Mouse (Mus musculus): ENCODE results near the gene Dcbld2.
"Not testable (repeated sequence)": the region's sequence is repeated elsewhere in the genome, so short reads cannot be mapped to it uniquely, and the experiment has no call there.

Dcbld2 gene

DNA sequence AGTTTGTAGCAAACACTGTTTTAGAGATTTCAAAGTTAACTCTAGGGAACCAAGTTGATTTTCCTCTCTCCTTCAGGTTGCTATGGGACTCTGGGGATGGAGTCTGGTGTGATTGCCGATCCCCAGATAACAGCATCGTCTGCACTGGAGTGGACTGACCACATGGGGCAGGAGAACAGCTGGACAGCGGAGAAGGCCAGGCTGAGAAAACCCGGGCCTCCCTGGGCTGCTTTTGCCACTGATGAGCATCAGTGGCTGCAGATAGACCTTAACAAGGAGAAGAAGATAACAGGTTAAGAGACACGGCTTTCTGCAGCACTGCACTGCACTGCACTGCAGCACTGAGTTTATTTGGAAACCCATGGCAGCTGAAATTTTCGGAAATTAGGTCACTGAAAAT is 42.4 kb downstream of the Dcbld2 start:
- CTCF ChIA-PET, result no interaction called here

GRCm38 (mm10) chr16:58451647-58452046 is 43.4 kb downstream of the Dcbld2 start:
- CTCF ChIA-PET, result no interaction called here

DNA sequence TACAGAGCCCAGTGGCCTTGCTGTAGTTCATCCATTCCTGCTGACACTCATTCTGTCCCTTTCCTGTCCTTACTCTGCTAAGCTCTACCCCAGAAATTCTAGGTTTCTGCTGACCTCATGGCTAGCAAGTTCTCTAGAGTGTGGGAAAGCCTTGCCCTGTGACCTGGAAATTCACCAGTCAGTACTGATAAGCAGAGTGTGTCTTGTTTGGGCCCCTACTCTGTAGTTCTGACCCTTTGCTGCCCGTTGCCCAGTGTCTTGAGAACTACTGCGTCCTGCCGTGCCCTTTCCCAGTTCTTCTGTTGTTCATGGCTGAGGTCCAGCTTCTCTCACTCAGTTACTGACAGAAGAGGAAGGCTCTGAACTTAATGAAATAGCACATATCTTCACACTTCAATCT is 44.9 kb downstream of the Dcbld2 start:
- CTCF ChIA-PET, result no interaction called here

- CTCF ChIA-PET, result interaction anchor here (1.2 to 2.1 kb wide), 3 partner anchors 164 to 949 kb away, joined by 3 to 9 read pairs (median 3); no protein-coding TSS in a partner anchor
These were observed 45.6 kb downstream of the Dcbld2 start for GRCm38 (mm10) chr16:58453820-58454219.

DNA sequence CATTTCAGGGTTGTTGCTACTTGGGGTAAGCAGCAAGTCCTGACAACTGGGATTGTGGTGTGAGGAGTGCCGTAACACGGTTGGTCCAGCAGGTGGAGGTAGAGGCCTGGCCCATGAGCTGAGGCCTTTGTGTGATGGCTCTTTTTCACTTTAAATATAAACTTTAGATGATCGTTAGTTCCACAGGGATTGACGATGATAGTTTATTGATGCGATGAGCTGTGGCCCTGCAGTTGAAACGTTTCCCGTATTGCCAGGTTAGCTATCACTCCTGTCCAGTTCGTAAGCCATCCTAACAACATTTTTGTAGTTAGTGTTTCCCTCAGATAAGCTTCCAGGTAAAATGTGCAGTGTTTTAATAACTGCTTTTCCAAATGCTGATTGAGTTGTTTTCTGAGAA is 46.4 kb downstream of the Dcbld2 start:
- CTCF ChIA-PET, result interaction anchor here (1.2 to 2.1 kb wide), 3 partner anchors 163 to 948 kb away, joined by 3 to 9 read pairs (median 3); no protein-coding TSS in a partner anchor

DNA sequence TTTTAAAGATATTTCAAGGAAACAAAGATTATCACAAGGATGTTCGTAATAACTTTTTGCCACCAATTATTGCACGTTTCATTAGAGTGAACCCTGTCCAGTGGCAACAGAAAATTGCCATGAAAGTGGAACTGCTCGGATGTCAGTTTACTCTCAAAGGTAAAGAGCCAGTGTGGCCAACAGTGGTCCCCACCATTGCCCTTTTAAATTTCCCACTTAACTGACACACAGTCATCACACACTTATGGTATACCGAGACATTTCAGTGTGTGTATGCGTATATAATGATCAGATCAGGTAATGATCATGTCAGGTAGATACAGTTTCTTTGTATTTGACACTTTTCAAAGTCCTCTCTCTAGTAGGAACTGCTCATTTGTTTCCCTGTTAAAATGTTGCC is 46.9 kb downstream of the Dcbld2 start:
- CTCF ChIA-PET, result interaction anchor here (1.2 to 2.1 kb wide), 2 partner anchors 163 to 170 kb away, joined by 3 to 9 read pairs; no protein-coding TSS in a partner anchor

DNA sequence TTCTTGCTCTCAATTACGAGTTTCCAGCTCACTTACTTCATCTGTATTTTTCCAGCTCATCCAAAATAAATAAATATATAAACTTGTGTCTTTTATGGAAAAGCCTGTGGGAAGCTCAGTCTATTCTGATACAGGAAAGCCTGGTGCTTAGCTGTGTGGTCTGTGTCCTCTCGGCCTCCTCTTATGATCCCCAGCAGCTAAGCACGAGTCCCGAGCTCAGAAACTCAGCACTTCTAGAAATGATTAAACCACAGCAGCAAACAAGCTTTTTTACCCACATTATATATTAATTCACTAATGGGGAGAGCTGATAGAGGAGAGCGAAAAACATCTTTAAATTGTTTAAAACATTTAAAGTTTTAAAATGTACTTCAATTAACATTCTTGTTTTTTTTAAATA is 48.2 kb downstream of the Dcbld2 start:
- CTCF ChIA-PET, result interaction anchor here (0.7 kb wide), 1 partner anchor 8 kb away, joined by 8 read pairs; no protein-coding TSS in a partner anchor

GRCm38 (mm10) chr16:58456991-58457390 is 48.7 kb downstream of the Dcbld2 start:
- CTCF ChIA-PET, result no interaction called here

DNA sequence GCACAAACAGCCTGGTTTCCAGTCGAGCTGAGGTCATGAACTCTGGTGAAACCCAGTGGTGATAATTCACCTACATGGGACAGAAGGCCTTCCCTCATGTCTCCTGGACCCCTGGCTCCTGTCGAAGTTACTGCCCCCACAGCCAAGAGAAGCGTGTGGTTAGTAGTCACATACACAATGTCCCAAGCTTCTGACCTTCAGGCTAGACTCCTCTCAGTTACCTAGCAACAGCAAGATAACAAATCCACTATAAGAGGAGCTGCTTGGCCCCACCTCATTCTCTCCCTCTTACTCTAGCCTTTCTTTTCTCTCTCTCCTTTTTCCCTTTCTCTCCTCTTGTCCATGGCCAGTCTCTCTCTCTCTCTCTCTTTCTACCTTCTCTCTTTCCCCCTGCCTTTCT is 51.7 kb downstream of the Dcbld2 start:
- CTCF ChIA-PET, result not testable (repeated sequence)

- CTCF ChIA-PET, result no interaction called here
These were observed 52.1 kb downstream of the Dcbld2 start for GRCm38 (mm10) chr16:58460386-58460785.

- CTCF ChIA-PET, result interaction anchor here (0.6 to 1.4 kb wide), 5 partner anchors 50 to 63 kb away, joined by 3 to 7 read pairs (median 4); partner anchors contain the start of gene St3gal6
These were observed 53.7 kb downstream of the Dcbld2 start for GRCm38 (mm10) chr16:58461856-58462518.

- CTCF ChIA-PET, result interaction anchor here (0.6 to 1.4 kb wide), 5 partner anchors 50 to 63 kb away, joined by 3 to 7 read pairs (median 4); partner anchors contain the start of gene St3gal6
These were observed 54.3 kb downstream of the Dcbld2 start for GRCm38 (mm10) chr16:58462519-58462918.

GRCm38 (mm10) chr16:58464051-58464450 is 55.8 kb downstream of the Dcbld2 start:
- CTCF ChIA-PET, result interaction anchor here (0.6 kb wide), 1 partner anchor 8 kb away, joined by 8 read pairs; no protein-coding TSS in a partner anchor

DNA sequence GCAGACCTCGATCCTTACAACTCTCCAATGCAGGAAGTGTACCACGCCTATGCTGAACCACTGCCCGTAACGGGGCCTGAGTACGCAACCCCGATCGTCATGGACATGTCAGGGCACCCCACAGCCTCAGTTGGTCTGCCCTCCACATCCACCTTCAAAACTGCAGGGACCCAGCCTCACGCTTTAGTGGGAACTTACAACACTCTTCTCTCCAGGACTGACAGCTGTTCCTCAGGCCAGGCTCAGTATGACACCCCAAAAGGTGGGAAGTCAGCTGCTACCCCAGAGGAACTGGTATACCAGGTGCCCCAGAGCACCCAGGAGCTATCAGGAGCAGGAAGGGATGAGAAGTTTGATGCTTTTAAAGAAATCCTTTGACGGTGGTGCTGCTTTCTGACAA is 57.2 kb downstream of the Dcbld2 start:
- CTCF ChIA-PET, result no interaction called here

DNA sequence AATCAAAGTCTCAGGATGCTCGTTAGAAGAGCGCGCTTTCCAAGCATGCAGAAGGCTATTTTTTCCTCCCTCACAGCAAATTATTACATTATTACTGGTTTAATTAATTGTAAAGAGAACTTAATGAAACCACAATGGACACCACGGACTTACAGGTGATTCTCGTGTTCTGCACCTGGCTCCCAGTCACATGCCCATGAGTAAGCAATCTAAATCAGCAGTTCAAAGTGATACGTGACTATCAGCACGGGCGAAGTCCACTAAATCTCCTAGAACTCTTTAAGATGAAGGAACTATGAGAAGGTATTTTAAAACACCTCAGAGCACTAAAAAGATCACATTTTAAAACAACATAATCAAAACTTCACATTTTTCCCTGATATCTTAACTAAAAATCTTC is 61.8 kb downstream of the Dcbld2 start:
- CTCF ChIA-PET, result interaction anchor here (0.6 kb wide), 1 partner anchor 40 kb away, joined by 4 read pairs; no protein-coding TSS in a partner anchor

- CTCF ChIA-PET, result no interaction called here
These were observed 62.6 kb downstream of the Dcbld2 start for GRCm38 (mm10) chr16:58470841-58471240.

DNA sequence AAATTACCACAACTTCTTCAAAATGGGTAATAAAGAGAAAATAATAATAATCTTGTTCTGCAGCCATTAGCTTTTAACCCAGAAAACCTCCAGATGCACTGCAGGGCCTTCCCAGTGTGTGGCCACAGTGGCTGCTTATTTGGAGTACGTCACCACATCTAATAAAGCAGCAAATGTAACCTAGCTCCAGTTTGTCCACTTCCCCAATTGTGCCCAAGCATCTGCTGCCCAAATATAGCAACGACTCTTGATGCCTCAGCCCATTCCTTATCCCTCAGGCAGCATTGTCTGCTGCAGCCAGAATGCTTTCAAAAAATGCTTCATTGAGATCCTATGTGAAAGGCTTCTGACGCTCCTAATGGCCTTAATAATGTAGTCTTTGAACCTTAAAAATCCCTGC is 66.6 kb downstream of the Dcbld2 start:
- CTCF ChIA-PET, result no interaction called here

- CTCF ChIA-PET, result interaction anchor here (0.6 kb wide), 1 partner anchor 31 kb away, joined by 3 read pairs; no protein-coding TSS in a partner anchor
These were observed 67.4 kb downstream of the Dcbld2 start for GRCm38 (mm10) chr16:58475544-58476154.

DNA sequence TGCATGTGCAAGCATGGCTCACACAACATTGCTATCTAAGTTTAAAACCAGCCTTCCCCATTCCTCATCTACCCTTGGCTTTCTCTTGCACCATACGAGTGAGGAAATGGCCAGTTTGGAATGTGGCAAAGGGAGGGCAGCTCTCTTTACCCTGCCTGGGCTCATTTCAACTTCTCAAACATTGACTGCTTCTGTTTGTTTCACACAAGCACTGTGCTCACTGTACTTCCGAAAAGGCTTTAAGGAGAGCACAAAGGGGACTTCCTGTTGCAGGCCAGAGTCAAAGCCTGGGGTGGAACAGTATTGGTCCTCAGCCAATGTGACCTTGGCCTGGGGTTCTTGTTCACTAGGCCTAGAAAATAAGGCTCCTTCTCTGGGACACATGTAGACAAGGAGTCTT is 68.1 kb downstream of the Dcbld2 start:
- CTCF ChIA-PET, result interaction anchor here (0.6 kb wide), 2 partner anchors 31 to 378 kb away, joined by 3 to 4 read pairs; no protein-coding TSS in a partner anchor

DNA sequence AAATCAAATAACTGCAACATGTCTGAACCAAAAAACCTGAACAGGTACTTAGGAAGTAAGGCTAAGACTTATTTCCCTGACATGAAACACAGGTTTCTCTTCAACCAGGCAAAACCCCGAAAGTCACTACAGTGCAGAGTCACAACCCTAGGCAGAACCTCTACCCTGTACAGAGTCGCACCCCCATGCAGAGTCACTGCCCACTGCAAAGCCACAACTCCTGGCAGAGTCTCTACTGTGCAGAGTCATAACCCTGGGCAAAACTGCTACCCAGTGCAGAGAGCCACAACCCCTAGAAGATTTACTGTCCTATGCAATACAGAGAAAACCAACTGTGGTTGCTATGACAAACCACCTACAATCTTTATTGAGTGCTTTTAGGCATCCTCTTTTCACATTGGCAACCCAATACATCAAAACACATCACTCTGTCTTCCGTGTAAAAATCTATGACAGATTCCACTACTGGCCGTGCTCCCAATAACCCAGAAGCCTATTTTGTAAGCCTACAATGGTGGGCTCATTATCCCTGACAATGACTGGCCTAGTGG is 71.7 kb downstream of the Dcbld2 start:
- CTCF ChIA-PET, result no interaction called here

- CTCF ChIA-PET, result interaction anchor here (0.5 kb wide), 1 partner anchor 8 kb away, joined by 3 read pairs; no protein-coding TSS in a partner anchor
These were observed 73.1 kb downstream of the Dcbld2 start for GRCm38 (mm10) chr16:58481219-58481905.

GRCm38 (mm10) chr16:58481906-58482270 is 73.6 kb downstream of the Dcbld2 start:
- CTCF ChIA-PET, result interaction anchor here (0.5 kb wide), 1 partner anchor 8 kb away, joined by 3 read pairs; no protein-coding TSS in a partner anchor

All from spleen, embryonic (tissue).